Mouse (Mus musculus): ENCODE results near the gene Nr1i2.

The Nr1i2 gene

DNA sequence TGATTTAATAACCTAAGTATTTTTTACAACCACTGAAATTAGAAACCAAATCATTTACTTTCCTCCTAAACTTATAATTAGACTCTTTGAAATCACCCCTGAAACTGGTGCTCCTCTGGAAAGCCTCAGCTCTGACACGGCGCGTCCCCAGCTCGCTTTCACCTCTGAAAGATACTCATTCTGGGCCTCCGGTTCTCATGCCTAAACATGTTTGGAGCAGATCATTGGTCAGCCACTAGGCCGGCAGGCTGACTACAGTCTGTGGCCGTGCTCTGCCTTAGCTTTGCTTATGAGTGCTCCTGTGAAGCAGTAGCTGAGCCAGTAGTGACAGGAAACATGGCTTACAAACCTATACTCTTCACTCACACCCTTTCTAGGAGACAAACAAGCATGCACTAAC, 89.4 kb downstream of the Nr1i2 start:
- DNase-seq (ENCODE audit: low read depth, low spot score): no peak
